Mouse (Mus musculus): ENCODE data around the gene H2-D1. TPM values are rescaled to one million over a fixed set of nuclear protein-coding genes. Genes with fewer than 3 reads are reported as not detected.
A peak's percentile ranks its signal among the peaks of the same experiment; 100 is the strongest.

Gene H2-D1
- total and polyA plus RNA-seq, 2 experiments = 506 to 676 TPM

GRCm38 (mm10) chr17:35247144-35247543, 15.4 kb upstream of the H2-D1 start:
- TF ChIP-seq POLR2A (IDR thresholded peaks at IDR 0.05; ENCODE audit: extremely low read depth, insufficient read depth, low read length) (no peak), CTCF (IDR thresholded peaks at IDR 0.05; ENCODE audit: low read depth, low read length) (no peak)
- Histone ChIP-seq H3K4me1 (ENCODE audit: control insufficient read depth, insufficient read depth, low read length) (peaks cover 10% of the 10 kb centered on the region), H3K79me2 (ENCODE audit: control insufficient read depth, insufficient read depth, low read length) (peaks cover 24% of the 10 kb centered on the region), H3K9ac (ENCODE audit: low read depth, low read length) (no peak overlapping the region), H3K4me3 (ENCODE audit: insufficient read depth, low read depth, low read length) (no peak overlapping the region), H3K27me3 (ENCODE audit: control insufficient read depth, insufficient read depth, low read length) (no peaks in the 10 kb centered on the region), H3K27ac (replicated peaks; ENCODE audit: insufficient read depth, low read depth, low read length) (no peak overlapping the region), H3K36me3 (ENCODE audit: control insufficient read depth, insufficient read depth, low read length) (peaks cover 65% of the 10 kb centered on the region)
- DNase-seq (ENCODE audit: extremely low read depth, low read depth, low spot score) = no peak
- 84% methylated on average over 7 of the region's 7 CpGs for WGBS

- Histone ChIP-seq H3K9ac (ENCODE audit: low read depth, low read length) (no peak overlapping the region), H3K79me2 (ENCODE audit: control insufficient read depth, insufficient read depth, low read length) (peaks cover 6% of the 10 kb centered on the region; the same call in 1 of the 2 replicates), H3K27ac (replicated peaks; ENCODE audit: insufficient read depth, low read depth, low read length) (no peak overlapping the region), H3K4me1 (ENCODE audit: control insufficient read depth, insufficient read depth, low read length) (no peaks in the 10 kb centered on the region), H3K36me3 (ENCODE audit: control insufficient read depth, insufficient read depth, low read length) (peaks cover 64% of the 10 kb centered on the region), H3K4me3 (ENCODE audit: insufficient read depth, low read depth, low read length) (no peak overlapping the region), H3K27me3 (ENCODE audit: control insufficient read depth, insufficient read depth, low read length) (no peaks in the 10 kb centered on the region)
- WGBS = 87% methylated on average over 14 of the region's 14 CpGs
- no peak for DNase-seq (ENCODE audit: extremely low read depth, low read depth, low spot score)
- no peak for TF ChIP-seq POLR2A (IDR thresholded peaks at IDR 0.05; ENCODE audit: extremely low read depth, insufficient read depth, low read length)
- no peak for TF ChIP-seq CTCF (IDR thresholded peaks at IDR 0.05; ENCODE audit: low read depth, low read length)
These were observed 13.5 kb upstream of the H2-D1 start for GRCm38 (mm10) chr17:35248986-35249385.

GRCm38 (mm10) chr17:35249451-35250197, 12.9 kb upstream of the H2-D1 start:
- Histone ChIP-seq H3K36me3 (ENCODE audit: control insufficient read depth, insufficient read depth, low read length) (peaks cover 58% of the 10 kb centered on the region), H3K79me2 (ENCODE audit: control insufficient read depth, insufficient read depth, low read length) (peaks cover under 1% of the 10 kb centered on the region; the same call in 1 of the 2 replicates), H3K27ac (replicated peaks; ENCODE audit: insufficient read depth, low read depth, low read length) (no peak overlapping the region), H3K27me3 (ENCODE audit: control insufficient read depth, insufficient read depth, low read length) (no peaks in the 10 kb centered on the region), H3K4me1 (ENCODE audit: control insufficient read depth, insufficient read depth, low read length) (no peaks in the 10 kb centered on the region), H3K4me3 (ENCODE audit: insufficient read depth, low read depth, low read length) (no peak overlapping the region), H3K9ac (ENCODE audit: low read depth, low read length) (no peak overlapping the region)
- 81% methylated on average over 19 of the region's 19 CpGs for WGBS
- TF ChIP-seq CTCF (IDR thresholded peaks at IDR 0.05; ENCODE audit: low read depth, low read length) (no peak), POLR2A (IDR thresholded peaks at IDR 0.05; ENCODE audit: extremely low read depth, insufficient read depth, low read length) (no peak)
- no peak for DNase-seq (ENCODE audit: extremely low read depth, low read depth, low spot score)

- Histone ChIP-seq H3K36me3 (ENCODE audit: control insufficient read depth, insufficient read depth, low read length) (peaks cover 50% of the 10 kb centered on the region), H3K27me3 (ENCODE audit: control insufficient read depth, insufficient read depth, low read length) (no peaks in the 10 kb centered on the region), H3K9ac (ENCODE audit: low read depth, low read length) (no peak overlapping the region), H3K4me3 (ENCODE audit: insufficient read depth, low read depth, low read length) (no peak overlapping the region), H3K79me2 (ENCODE audit: control insufficient read depth, insufficient read depth, low read length) (no peaks in the 10 kb centered on the region; the same call in 1 of the 2 replicates), H3K4me1 (ENCODE audit: control insufficient read depth, insufficient read depth, low read length) (no peaks in the 10 kb centered on the region), H3K27ac (replicated peaks; ENCODE audit: insufficient read depth, low read depth, low read length) (no peak overlapping the region)
- no peak for TF ChIP-seq CTCF (IDR thresholded peaks at IDR 0.05; ENCODE audit: low read depth, low read length)
- TF ChIP-seq POLR2A (IDR thresholded peaks at IDR 0.05; ENCODE audit: extremely low read depth, insufficient read depth, low read length) = no peak
- WGBS = 93% methylated on average over 3 of the region's 3 CpGs
- no peak for DNase-seq (ENCODE audit: extremely low read depth, low read depth, low spot score)
These were observed 12.0 kb upstream of the H2-D1 start for GRCm38 (mm10) chr17:35250348-35251120.

GRCm38 (mm10) chr17:35251162-35251719, 11.3 kb upstream of the H2-D1 start:
- no peak overlapping the region for H3K9ac ChIP-seq (ENCODE audit: low read depth, low read length)
- H3K27ac ChIP-seq (replicated peaks; ENCODE audit: insufficient read depth, low read depth, low read length) = no peak overlapping the region
- no peaks in the 10 kb centered on the region for H3K27me3 ChIP-seq (ENCODE audit: control insufficient read depth, insufficient read depth, low read length)
- TF ChIP-seq CTCF (IDR thresholded peaks at IDR 0.05; ENCODE audit: low read depth, low read length) = no peak
- no peak for TF ChIP-seq POLR2A (IDR thresholded peaks at IDR 0.05; ENCODE audit: extremely low read depth, insufficient read depth, low read length)
- no peaks in the 10 kb centered on the region for H3K4me1 ChIP-seq (ENCODE audit: control insufficient read depth, insufficient read depth, low read length)
- no peak overlapping the region for H3K4me3 ChIP-seq (ENCODE audit: insufficient read depth, low read depth, low read length)
- WGBS = 59% methylated on average over 15 of the region's 15 CpGs
- H3K79me2 ChIP-seq (ENCODE audit: control insufficient read depth, insufficient read depth, low read length) = no peaks in the 10 kb centered on the region
- peak; percentile 69 for DNase-seq (ENCODE audit: extremely low read depth, low read depth, low spot score)
- peaks cover 44% of the 10 kb centered on the region for H3K36me3 ChIP-seq (ENCODE audit: control insufficient read depth, insufficient read depth, low read length)

All from liver, adult 2 months (tissue).